Mouse (Mus musculus) lung, embryonic 16.5 days (tissue): Measurements from ENCODE around the gene Slc25a51. TPM values are rescaled to one million over a fixed set of nuclear protein-coding genes. Genes with fewer than 3 reads are reported as not detected.
"Not testable (repeated sequence)": the region's sequence is repeated elsewhere in the genome, so short reads cannot be mapped to it uniquely, and the experiment has no call there.

ENCODE experiments used
- ATAC-seq: fragments of 200-750 bp; cut with Nextera tagmentation; 2 replicates; pipeline ENCODE4 v1.8.0; 2017; ENCODE audit warnings: low read depth, mild to moderate bottlenecking, moderate library complexity
- H3K27ac ChIP-seq: fragments of 300-500 bp; sonication (generic); 2 replicates; pipeline ENCODE4 v1.5.1; 2014; ENCODE audit warnings: mild to moderate bottlenecking, control low read depth, low read length
- H3K27me3 ChIP-seq: fragments of 300-500 bp; sonication (generic); 2 replicates; pipeline ENCODE4 v1.6.1; 2014; ENCODE audit warnings: low read depth, low read length, mixed read lengths; ENCODE audit not compliant: control insufficient read depth, insufficient read depth
- H3K36me3 ChIP-seq: fragments of 300-500 bp; sonication (generic); 2 replicates; pipeline ENCODE4 v1.6.1; 2014; ENCODE audit warnings: low read length; ENCODE audit not compliant: control insufficient read depth, insufficient read depth
- H3K4me1 ChIP-seq: fragments of 300-500 bp; sonication (generic); replicated peaks from 2 replicates; pipeline ENCODE4 v1.6.1; 2014; ENCODE audit warnings: low read length, mixed read lengths; ENCODE audit not compliant: control insufficient read depth, insufficient read depth
- H3K4me2 ChIP-seq: fragments of 300-500 bp; sonication (generic); 2 replicates; pipeline ENCODE4 v1.6.1; 2014; ENCODE audit warnings: low read depth, low read length, control low read depth
- H3K4me3 ChIP-seq: fragments of 300-500 bp; sonication (generic); 2 replicates; pipeline ENCODE4 v1.5.1; 2014; ENCODE audit warnings: mild to moderate bottlenecking, low read length, control low read depth
- H3K9ac ChIP-seq: fragments of 300-500 bp; sonication (generic); 2 replicates; pipeline ENCODE4 v1.6.1; 2014; ENCODE audit warnings: low read length, control low read depth
- H3K9me3 ChIP-seq: fragments of 300-500 bp; sonication (generic); 2 replicates; pipeline ENCODE4 v1.6.1; 2016; ENCODE audit warnings: low read length; ENCODE audit not compliant: control insufficient read depth
- WGBS: fragments of 180-500 bp; shearing (Covaris S2); extraction: QIAGEN DNeasy Blood & Tissue Kit; methylation state at CpG from one replicate; pipeline ENCODE4 v1.1.7; 2014; 5-methylcytosine and 5-hydroxymethylcytosine counted together
- polyA plus RNA-seq: library from polyadenylated mRNA; unstranded; fragments of >200 nt; fragmentation: Nextera tagmentation; extraction: Ambion mirVana; gene quantifications from 2 replicates; pipeline ENCODE4 v1.2.1, GENCODE M21; 2015

Slc25a51 gene
- polyA plus RNA-seq, 1 experiment from 2014 or later, result 69.4 TPM

- not testable (repeated sequence) for H3K4me3 ChIP-seq, H3K9ac ChIP-seq, H3K4me1 ChIP-seq, H3K27ac ChIP-seq, H3K9me3 ChIP-seq, H3K4me2 ChIP-seq, ATAC-seq, H3K27me3 ChIP-seq
- H3K36me3 ChIP-seq, result peaks cover 17% of the 10 kb centered on the region
- 71% methylated on average over 6 of the region's 6 CpGs for WGBS
Measured at GRCm38 (mm10) chr4:45396211-45396610, 12.4 kb downstream of the Slc25a51 start.

DNA sequence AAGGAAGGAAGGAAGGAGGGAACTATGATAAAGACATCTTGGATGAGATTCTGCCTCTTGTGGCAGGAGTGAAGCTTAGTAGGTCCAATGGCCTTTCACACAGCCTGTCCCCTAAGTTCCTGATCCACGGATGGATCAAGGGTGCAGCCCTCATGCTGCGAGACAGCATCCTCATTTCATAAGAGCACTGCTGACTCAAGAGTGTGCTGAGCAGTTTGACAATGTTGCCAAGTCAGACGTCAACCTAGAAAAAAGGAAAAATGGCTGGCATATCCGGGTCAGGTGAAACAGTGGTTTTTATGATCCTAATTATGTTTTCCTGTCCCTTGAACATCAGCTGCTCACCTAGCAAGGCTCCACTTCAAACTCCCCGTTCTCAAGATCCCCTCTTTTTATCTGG lies 14.9 kb downstream of the Slc25a51 start:
- Histone ChIP-seq H3K36me3 (peaks cover 6% of the 10 kb centered on the region; the same call in 1 of the 2 replicates), H3K9me3 (no peaks in the 10 kb centered on the region), H3K4me3 (no peak overlapping the region), H3K4me2 (no peak overlapping the region), H3K27ac (no peak overlapping the region), H3K9ac (no peak overlapping the region), H3K4me1 (no peaks in the 10 kb centered on the region), H3K27me3 (no peaks in the 10 kb centered on the region)
- ATAC-seq, result no peak
- 72% methylated on average over 5 of the region's 5 CpGs for WGBS

DNA sequence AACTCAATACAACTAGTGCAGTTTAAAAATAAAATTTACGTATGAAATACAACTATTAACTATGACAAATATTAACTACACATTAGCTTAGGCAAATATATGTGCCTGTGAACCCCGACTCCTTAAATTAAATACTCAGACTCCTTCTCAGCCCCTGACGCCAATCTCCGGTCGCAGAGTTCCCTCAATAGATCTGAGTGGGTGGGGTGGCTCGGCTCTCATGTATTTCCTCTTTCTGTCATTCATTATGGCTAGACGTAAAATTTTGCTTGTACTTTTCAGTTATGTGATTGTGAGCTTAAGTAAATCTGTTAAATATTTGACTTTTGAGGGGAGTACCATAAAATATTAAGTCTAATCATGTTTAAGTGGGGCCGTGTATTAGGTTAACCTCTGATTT lies 15.6 kb downstream of the Slc25a51 start:
- H3K4me2 ChIP-seq, result 0 out of 2 replicates have a peak overlapping the region, but pooled peaks have one; percentile 7
- H3K27me3 ChIP-seq, result no peaks in the 10 kb centered on the region
- no peaks in the 10 kb centered on the region for H3K9me3 ChIP-seq
- H3K9ac ChIP-seq, result no peak overlapping the region
- ATAC-seq, result no peak
- no peaks in the 10 kb centered on the region for H3K4me1 ChIP-seq
- no peak overlapping the region for H3K27ac ChIP-seq
- H3K4me3 ChIP-seq, result no peak overlapping the region
- WGBS, result 49% methylated on average over 8 of the region's 8 CpGs
- peaks cover 4% of the 10 kb centered on the region; the same call in 1 of the 2 replicates for H3K36me3 ChIP-seq

DNA sequence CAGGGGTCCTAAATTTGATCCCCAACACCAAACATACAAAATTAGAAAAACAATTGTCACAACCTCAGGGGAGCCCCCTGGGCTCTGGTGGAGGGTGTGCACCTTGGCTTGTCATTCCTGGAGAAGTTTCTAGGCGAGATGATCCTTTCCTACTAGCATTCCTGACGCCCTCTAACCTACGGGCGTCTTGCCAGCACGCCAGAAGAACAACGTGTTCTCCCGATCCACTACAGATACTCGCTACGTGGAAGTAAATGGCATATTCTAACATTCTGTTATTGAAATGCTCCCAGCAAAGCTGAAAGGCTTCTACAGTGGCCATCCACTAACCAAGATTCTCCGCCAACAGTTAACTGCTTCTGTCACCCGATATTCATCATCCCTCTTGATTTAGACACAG lies 16.0 kb downstream of the Slc25a51 start:
- no peak overlapping the region for H3K4me3 ChIP-seq
- H3K4me2 ChIP-seq, result 0 out of 2 replicates have a peak overlapping the region, but pooled peaks have one; percentile 7
- no peak for ATAC-seq
- 39% methylated on average over 11 of the region's 11 CpGs for WGBS
- no peak overlapping the region for H3K27ac ChIP-seq
- no peak overlapping the region for H3K9ac ChIP-seq
- no peaks in the 10 kb centered on the region for H3K4me1 ChIP-seq
- H3K9me3 ChIP-seq, result no peaks in the 10 kb centered on the region
- H3K36me3 ChIP-seq, result no peaks in the 10 kb centered on the region; the same call in 1 of the 2 replicates
- no peaks in the 10 kb centered on the region for H3K27me3 ChIP-seq

GRCm38 (mm10) chr4:45392099-45392498 lies 16.5 kb downstream of the Slc25a51 start:
- Histone ChIP-seq H3K9me3 (no peaks in the 10 kb centered on the region), H3K36me3 (no peaks in the 10 kb centered on the region; the same call in 1 of the 2 replicates), H3K4me1 (no peaks in the 10 kb centered on the region), H3K27ac (no peak overlapping the region), H3K4me3 (no peak overlapping the region), H3K4me2 (no peak overlapping the region), H3K9ac (no peak overlapping the region), H3K27me3 (no peaks in the 10 kb centered on the region)
- ATAC-seq, result no peak
- WGBS, result 69% methylated on average over 4 of the region's 4 CpGs

GRCm38 (mm10) chr4:45387296-45387695 lies 21.3 kb downstream of the Slc25a51 start:
- not testable (repeated sequence) for H3K9me3 ChIP-seq, H3K4me3 ChIP-seq, H3K36me3 ChIP-seq, H3K4me1 ChIP-seq, ATAC-seq, H3K9ac ChIP-seq, H3K27me3 ChIP-seq, H3K27ac ChIP-seq, H3K4me2 ChIP-seq
- 90% methylated on average over 5 of the region's 5 CpGs for WGBS

DNA sequence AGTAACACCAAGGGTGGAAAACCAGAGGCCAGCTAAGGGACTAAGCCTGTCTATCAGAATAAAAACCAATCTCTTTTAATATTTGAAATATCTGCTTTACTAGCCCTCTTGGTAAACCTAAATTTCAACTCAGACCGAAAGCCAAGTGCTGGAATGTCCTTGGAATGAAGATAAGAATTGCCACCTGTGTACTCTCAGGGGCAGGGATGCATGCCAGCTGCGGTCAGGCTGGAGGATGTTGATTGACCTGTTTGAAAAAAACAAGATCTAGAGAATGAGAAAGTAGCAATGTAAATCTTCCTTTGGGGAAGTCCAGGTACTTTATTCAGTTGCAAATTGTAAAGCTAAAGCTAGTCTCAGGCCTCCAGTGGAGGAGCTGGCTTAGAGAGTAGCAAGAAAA lies 26.4 kb downstream of the Slc25a51 start:
- not testable (repeated sequence) for H3K27me3 ChIP-seq, ATAC-seq, H3K36me3 ChIP-seq, H3K4me3 ChIP-seq, H3K4me1 ChIP-seq, H3K4me2 ChIP-seq, H3K9me3 ChIP-seq, H3K9ac ChIP-seq
- WGBS, result 37% methylated on average over 2 of the region's 2 CpGs
- H3K27ac ChIP-seq, result peak overlapping the region; percentile 46

DNA sequence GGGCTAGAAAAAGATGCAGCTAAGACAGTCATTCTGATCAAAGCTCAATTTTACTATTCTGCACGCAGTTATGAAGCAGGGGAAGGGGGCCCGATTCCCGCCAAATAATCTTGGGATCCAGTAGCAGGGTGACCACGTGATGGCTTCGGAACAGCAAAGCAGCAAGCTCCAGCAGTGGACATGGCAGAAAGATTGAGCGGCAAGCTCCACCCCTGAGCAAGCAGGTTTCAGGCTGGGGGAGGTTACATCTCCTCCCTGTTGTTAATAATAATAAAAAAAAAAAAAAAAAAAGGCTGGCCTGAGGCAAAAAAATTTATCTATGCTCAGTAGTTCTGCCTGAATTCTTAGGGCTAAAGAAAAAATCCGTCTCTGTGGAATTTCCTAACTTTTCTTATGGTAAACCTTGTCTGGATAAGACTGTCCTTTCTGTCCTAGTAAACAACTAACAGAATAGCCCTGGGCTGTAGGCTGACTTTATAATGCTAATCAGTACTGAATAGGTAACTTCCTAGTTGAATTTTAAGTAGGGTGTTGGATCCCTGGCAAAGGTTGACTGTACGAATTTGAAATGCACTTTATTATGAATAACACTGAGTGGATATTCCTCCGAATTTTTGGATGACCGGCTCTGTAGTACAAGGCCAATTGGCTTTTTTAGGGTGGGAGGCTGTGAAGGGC lies 27.5 kb downstream of the Slc25a51 start:
- ATAC-seq, result not testable (repeated sequence)

DNA sequence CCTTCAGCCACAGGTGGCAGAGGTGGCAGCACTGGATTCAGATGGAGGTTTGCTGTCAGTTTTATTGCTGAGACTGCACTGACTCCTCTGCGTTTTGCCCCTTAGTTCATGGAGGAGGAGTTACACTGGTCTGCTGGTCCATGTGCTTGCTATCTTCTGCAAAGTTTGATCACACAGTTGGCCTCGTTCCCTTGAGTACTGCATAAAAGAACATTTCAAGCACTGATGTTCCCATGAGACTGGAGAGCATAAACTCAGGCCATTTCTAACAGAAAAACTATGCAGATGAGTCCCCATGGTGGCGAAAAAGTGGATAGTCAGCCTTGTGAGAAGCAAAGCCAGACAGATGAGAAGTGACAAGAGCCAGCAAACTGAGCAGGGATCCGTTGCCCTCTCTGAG lies 32.0 kb downstream of the Slc25a51 start:
- H3K4me2 ChIP-seq, result no peak overlapping the region
- H3K9me3 ChIP-seq, result no peaks in the 10 kb centered on the region
- WGBS, result 85% methylated on average over 4 of the region's 4 CpGs
- H3K36me3 ChIP-seq, result peaks cover 30% of the 10 kb centered on the region
- no peaks in the 10 kb centered on the region for H3K4me1 ChIP-seq
- no peak for ATAC-seq
- H3K9ac ChIP-seq, result no peak overlapping the region
- no peak overlapping the region for H3K4me3 ChIP-seq
- no peak overlapping the region for H3K27ac ChIP-seq
- no peaks in the 10 kb centered on the region for H3K27me3 ChIP-seq

More for the DNA sequence above, 27.5 kb downstream of the Slc25a51 start:
- H3K9ac ChIP-seq, H3K4me2 ChIP-seq, H3K9me3 ChIP-seq, H3K36me3 ChIP-seq, H3K27ac ChIP-seq, H3K4me3 ChIP-seq, H3K4me1 ChIP-seq, H3K27me3 ChIP-seq: not testable (repeated sequence)
- WGBS, result 81% methylated on average over 10 of the region's 10 CpGs
